Mouse (Mus musculus) G1E (cell line): ENCODE data around the gene Acap1. TPM values are rescaled to one million over a fixed set of nuclear protein-coding genes. Genes with fewer than 3 reads are reported as not detected.

ENCODE experiments used
- ATAC-seq: 2 replicates; pipeline ENCODE4 v1.8.0; 2016; ENCODE audit warnings: mild to moderate bottlenecking; ENCODE audit not compliant: insufficient number of reproducible peaks, poor library complexity, low FRiP score, severe bottlenecking; ENCODE audit errors: extremely low read depth
- DNase-seq: peaks from one replicate; pipeline ENCODE4 v3.0.0; 2012; ENCODE audit warnings: low spot score
- H3K27me3 ChIP-seq: 2 replicates; pipeline ENCODE4 v1.6.1; 2012; ENCODE audit warnings: mild to moderate bottlenecking, low read length, inconsistent platforms; ENCODE audit not compliant: insufficient read depth
- H3K36me3 ChIP-seq: replicated peaks from 2 replicates; pipeline ENCODE3; 2012; ENCODE audit warnings: mild to moderate bottlenecking, inconsistent platforms
- H3K4me1 ChIP-seq: 2 replicates; pipeline ENCODE4 v1.6.1; 2012; ENCODE audit warnings: low read depth, low read length, inconsistent platforms, mixed read lengths; ENCODE audit not compliant: insufficient read depth
- H3K4me3 ChIP-seq: 2 replicates; pipeline ENCODE4 v1.5.1; 2012; ENCODE audit warnings: low read depth, mild to moderate bottlenecking, inconsistent platforms, low read length, moderate library complexity, mixed read lengths
- H3K9me3 ChIP-seq: replicated peaks from 2 replicates; pipeline ENCODE4 v1.6.1; 2012; ENCODE audit warnings: inconsistent platforms
- CTCF ChIP-seq: IDR thresholded peaks from 2 replicates; pipeline ENCODE4 v1.5.1; 2012; ENCODE audit warnings: low read depth, low read length, inconsistent platforms, mixed read lengths
- GATA1 ChIP-seq: IDR thresholded peaks from 2 replicates; pipeline ENCODE4 v1.6.1; 2012; ENCODE audit warnings: borderline replicate concordance, low read length, inconsistent platforms, mixed read lengths
- GATA2 ChIP-seq: IDR thresholded peaks from 2 replicates; pipeline ENCODE4 v1.6.1; 2012; ENCODE audit warnings: low read depth, low read length, inconsistent platforms, borderline replicate concordance
- POLR2AphosphoS5 ChIP-seq: IDR thresholded peaks from 2 replicates; pipeline ENCODE4 v1.6.1; 2012; ENCODE audit warnings: low read depth, low read length, inconsistent platforms; ENCODE audit not compliant: insufficient replicate concordance
- TAL1 ChIP-seq: conservative IDR thresholded peaks from 2 replicates; pipeline ENCODE4 v1.6.1; 2012; ENCODE audit warnings: low read depth, low read length, inconsistent platforms, mixed read lengths
- polyA plus RNA-seq: library from polyadenylated mRNA; stranded (reverse); fragments of >175 nt; gene quantifications from 2 replicates; pipeline ENCODE4 v1.2.3, GENCODE M21; 2012
- total RNA-seq, 2 experiments: library from RNA; stranded (forward) in 1 of 2; stranded (reverse) in 1 of 2; fragments of 200-1000 nt in 1 of 2; fragments of >200 nt in 1 of 2; fragmentation: Nextera tagmentation in 1 of 2; gene quantifications; 2 replicates each; pipeline ENCODE4 v1.2.3; 2014 to 2017

Acap1 gene
- 94.6 and 98.7 TPM in 2 replicates for total RNA-seq (2014; fragmentation: Nextera tagmentation)
- 103 and 118 TPM in 2 replicates for total RNA-seq (2017)
- polyA plus RNA-seq, result 184 and 216 TPM in 2 replicates

- H3K4me3 ChIP-seq, result peak within 1 kb of the TSS; percentile 70
- no peaks in the 10 kb centered on the region for H3K9me3 ChIP-seq
- peaks cover 56% of the 10 kb centered on the region for H3K4me1 ChIP-seq
- peak; percentile 85 for DNase-seq
- TF ChIP-seq GATA2 (no peak), CTCF (no peak), TAL1 (no peak)
- ATAC-seq, result peak; percentile 63
- H3K36me3 ChIP-seq, result peaks cover 35% of the 10 kb centered on the region
- no peaks in the 10 kb centered on the region for H3K27me3 ChIP-seq
Observed at GRCm38 (mm10) chr11:69895291-69895690, at the start of gene Acap1. Gene Acap1, minus strand, starts transcription at chr11:69895539.

GRCm38 (mm10) chr11:69940962-69941361 lies 45.6 kb upstream of the Acap1 start:
- ATAC-seq (no peak), DNase-seq (no peak)
- no peaks in the 10 kb centered on the region for H3K36me3 ChIP-seq
- TF ChIP-seq TAL1, result no peak
- TF ChIP-seq GATA2, result no peak
- TF ChIP-seq CTCF, result no peak
- no peak for TF ChIP-seq GATA1
- TF ChIP-seq POLR2AphosphoS5, result no peak
- no peak overlapping the region for H3K4me3 ChIP-seq
- H3K27me3 ChIP-seq, result peaks cover 91% of the 10 kb centered on the region
- peaks cover 2% of the 10 kb centered on the region for H3K9me3 ChIP-seq
- H3K4me1 ChIP-seq, result peaks cover 8% of the 10 kb centered on the region

- peaks cover 12% of the 10 kb centered on the region for H3K9me3 ChIP-seq
- no peak for DNase-seq
- peaks cover 89% of the 10 kb centered on the region for H3K27me3 ChIP-seq
- TF ChIP-seq GATA2 (no peak), TAL1 (no peak), GATA1 (no peak), POLR2AphosphoS5 (no peak), CTCF (no peak)
- no peaks in the 10 kb centered on the region for H3K36me3 ChIP-seq
- H3K4me3 ChIP-seq, result no peak overlapping the region
- ATAC-seq, result no peak
- H3K4me1 ChIP-seq, result peaks cover 8% of the 10 kb centered on the region
Observed at GRCm38 (mm10) chr11:69939731-69940130, 44.4 kb upstream of the Acap1 start.

- TF ChIP-seq CTCF (no peak), GATA2 (no peak), TAL1 (no peak), POLR2AphosphoS5 (no peak), GATA1 (no peak)
- H3K4me1 ChIP-seq, result peaks cover 13% of the 10 kb centered on the region
- peaks cover 89% of the 10 kb centered on the region for H3K27me3 ChIP-seq
- peaks cover 12% of the 10 kb centered on the region for H3K9me3 ChIP-seq
- H3K36me3 ChIP-seq, result no peaks in the 10 kb centered on the region
- DNase-seq (no peak), ATAC-seq (no peak)
- no peak overlapping the region for H3K4me3 ChIP-seq
Observed at GRCm38 (mm10) chr11:69939181-69939580, 43.8 kb upstream of the Acap1 start.

- Histone ChIP-seq H3K36me3 (no peaks in the 10 kb centered on the region), H3K9me3 (peaks cover 12% of the 10 kb centered on the region), H3K4me1 (peaks cover 18% of the 10 kb centered on the region), H3K4me3 (no peak overlapping the region), H3K27me3 (peaks cover 85% of the 10 kb centered on the region)
- no peak for ATAC-seq
- no peak for DNase-seq
- TF ChIP-seq TAL1 (no peak), CTCF (no peak), POLR2AphosphoS5 (no peak), GATA2 (no peak), GATA1 (no peak)
Observed at GRCm38 (mm10) chr11:69938401-69938979, 43.2 kb upstream of the Acap1 start.

- ATAC-seq, result no peak
- Histone ChIP-seq H3K36me3 (no peaks in the 10 kb centered on the region), H3K4me3 (no peak overlapping the region), H3K27me3 (peaks cover 78% of the 10 kb centered on the region), H3K9me3 (peaks cover 12% of the 10 kb centered on the region), H3K4me1 (peaks cover 18% of the 10 kb centered on the region)
- TF ChIP-seq TAL1, result no peak
- DNase-seq, result no peak
Observed at GRCm38 (mm10) chr11:69937834-69938233, 42.5 kb upstream of the Acap1 start.

- peaks cover 74% of the 10 kb centered on the region for H3K27me3 ChIP-seq
- TF ChIP-seq GATA1 (no peak), CTCF (no peak), TAL1 (no peak), POLR2AphosphoS5 (no peak), GATA2 (no peak)
- no peak overlapping the region for H3K4me3 ChIP-seq
- DNase-seq, result no peak
- peaks cover 21% of the 10 kb centered on the region for H3K4me1 ChIP-seq
- no peaks in the 10 kb centered on the region for H3K36me3 ChIP-seq
- peaks cover 12% of the 10 kb centered on the region for H3K9me3 ChIP-seq
- no peak for ATAC-seq
Observed at GRCm38 (mm10) chr11:69937385-69937784, 42.0 kb upstream of the Acap1 start.
